Mouse (Mus musculus) lung, postnatal 0 days (tissue): ENCODE results near the gene Gm49378. TPM values are rescaled to one million over a fixed set of nuclear protein-coding genes. Genes with fewer than 3 reads are reported as not detected.
A peak's percentile ranks its signal among the peaks of the same experiment; 100 is the strongest.

Experiments used
- ATAC-seq: fragments of 200-750 bp; cut with Nextera tagmentation; 2 replicates; pipeline ENCODE4 v1.8.0; 2017; ENCODE audit warnings: moderate library complexity
- DNase-seq: peaks from one replicate; pipeline ENCODE4 v3.0.0-alpha.2; 2016; ENCODE audit warnings: low spot score
- H3K27ac ChIP-seq: fragments of 300-500 bp; sonication (generic); 2 replicates; pipeline ENCODE4 v1.5.1; 2014; ENCODE audit warnings: antibody characterized with exemption, mild to moderate bottlenecking, low read length, mixed read lengths
- H3K27me3 ChIP-seq: fragments of 300-500 bp; sonication (generic); replicated peaks from 2 replicates; pipeline ENCODE4 v1.6.1; 2014; ENCODE audit warnings: low read length, mixed read lengths; ENCODE audit not compliant: insufficient read depth
- H3K36me3 ChIP-seq: fragments of 300-500 bp; sonication (generic); 2 replicates; pipeline ENCODE4 v1.6.1; 2014; ENCODE audit warnings: low read length, mixed read lengths; ENCODE audit not compliant: insufficient read depth
- H3K4me1 ChIP-seq: fragments of 300-500 bp; sonication (generic); 2 replicates; pipeline ENCODE4 v1.6.1; 2014; ENCODE audit warnings: antibody characterized with exemption, low read depth, low read length, mixed read lengths; ENCODE audit not compliant: insufficient read depth
- H3K4me2 ChIP-seq: fragments of 300-500 bp; sonication (generic); replicated peaks from 2 replicates; pipeline ENCODE4 v1.6.1; 2014; ENCODE audit warnings: low read depth, mild to moderate bottlenecking, low read length, moderate library complexity, mixed read lengths
- H3K4me3 ChIP-seq: fragments of 300-500 bp; sonication (generic); 2 replicates; pipeline ENCODE4 v1.5.1; 2014; ENCODE audit warnings: low read depth, low read length
- H3K9ac ChIP-seq: fragments of 300-500 bp; sonication (generic); replicated peaks from 2 replicates; pipeline ENCODE4 v1.6.1; 2014; ENCODE audit warnings: low read depth, mild to moderate bottlenecking
- H3K9me3 ChIP-seq: fragments of 300-500 bp; sonication (generic); 2 replicates; pipeline ENCODE4 v1.6.1; 2016; ENCODE audit warnings: low read length, mixed read lengths
- CTCF ChIP-seq: IDR thresholded peaks from 2 replicates; pipeline ENCODE4 v1.5.1; 2016; ENCODE audit warnings: antibody characterized with exemption, mild to moderate bottlenecking
- EP300 ChIP-seq: IDR thresholded peaks from 2 replicates; pipeline ENCODE4 v1.6.1; 2016; ENCODE audit warnings: antibody characterized with exemption, mild to moderate bottlenecking, control low read depth
- WGBS: fragments of 180-500 bp; shearing (Covaris S2); extraction: QIAGEN DNeasy Blood & Tissue Kit; methylation state at CpG from one replicate; pipeline ENCODE4 v1.1.7; 2014; 5-methylcytosine and 5-hydroxymethylcytosine counted together
- polyA plus RNA-seq: library from polyadenylated mRNA; unstranded; fragments of >200 nt; fragmentation: Nextera tagmentation; extraction: Ambion mirVana; gene quantifications from 2 replicates; pipeline ENCODE4 v1.2.1, GENCODE M21; 2015

The Gm49378 gene
- polyA plus RNA-seq, 1 experiment from 2014 or later, result 1.2 TPM

- Histone ChIP-seq H3K4me1 (no peaks in the 10 kb centered on the region), H3K4me2 (no peak overlapping the region), H3K27me3 (no peaks in the 10 kb centered on the region), H3K9ac (no peak overlapping the region), H3K36me3 (no peaks in the 10 kb centered on the region), H3K27ac (no peak overlapping the region), H3K4me3 (no peak overlapping the region), H3K9me3 (no peaks in the 10 kb centered on the region)
- ATAC-seq, result no peak
- TF ChIP-seq EP300 (no peak), CTCF (no peak)
- no peak for DNase-seq
- 87% methylated on average over 7 of the region's 7 CpGs for WGBS
These were observed 13.8 kb upstream of the Gm49378 start for GRCm38 (mm10) chr14:55651528-55651927.

- peaks cover under 1% of the 10 kb centered on the region; the same call in 1 of the 2 replicates for H3K4me1 ChIP-seq
- H3K36me3 ChIP-seq, result no peaks in the 10 kb centered on the region
- H3K9me3 ChIP-seq, result no peaks in the 10 kb centered on the region
- no peak within 1 kb of the TSS for H3K9ac ChIP-seq
- H3K27ac ChIP-seq, result no peak within 1 kb of the TSS
- no peak for ATAC-seq
- H3K4me3 ChIP-seq, result no peak within 1 kb of the TSS
- no peak for DNase-seq
- TF ChIP-seq CTCF (no peak), EP300 (no peak)
- WGBS, result 96% methylated on average over 2 of the region's 2 CpGs
- H3K27me3 ChIP-seq, result no peaks in the 10 kb centered on the region
- H3K4me2 ChIP-seq, result no peak within 1 kb of the TSS
These were observed 12.2 kb upstream of the Gm49378 start, which contains the start of gene Tssk4 for GRCm38 (mm10) chr14:55649884-55650283. Tssk4 (plus strand) TSS chr14:55650184.

GRCm38 (mm10) chr14:55644261-55644888 lies 6.7 kb upstream of the Gm49378 start:
- DNase-seq (peak; percentile 61), ATAC-seq (no peak)
- H3K4me1 ChIP-seq, result peaks cover 5% of the 10 kb centered on the region; the same call in 1 of the 2 replicates

GRCm38 (mm10) chr14:55643060-55643907 lies 5.6 kb upstream of the Gm49378 start, which contains the start of gene Tm9sf1:
Tm9sf1 (minus strand) TSS chr14:55643806.
- peak within 1 kb of the TSS; percentile 68 for H3K4me2 ChIP-seq
- peak within 1 kb of the TSS; percentile 94 for H3K4me3 ChIP-seq
- TF ChIP-seq CTCF (peak; percentile 40), EP300 (no peak)
- 1% methylated on average over 76 of the region's 89 CpGs for WGBS
- H3K27ac ChIP-seq, result peak within 1 kb of the TSS; percentile 94
- peak; percentile 90 for ATAC-seq
- DNase-seq, result peak; percentile 90
- H3K9me3 ChIP-seq, result no peaks in the 10 kb centered on the region
- H3K4me1 ChIP-seq, result peaks cover 5% of the 10 kb centered on the region; the same call in 1 of the 2 replicates
- H3K27me3 ChIP-seq, result no peaks in the 10 kb centered on the region
- peaks cover 20% of the 10 kb centered on the region; the same call in 1 of the 2 replicates for H3K36me3 ChIP-seq
- H3K9ac ChIP-seq, result peak within 1 kb of the TSS; percentile 90

More at GRCm38 (mm10) chr14:55644261-55644888, 6.7 kb upstream of the Gm49378 start:
- Histone ChIP-seq H3K4me2 (peak overlapping the region; percentile 68), H3K27ac (peak overlapping the region; percentile 94), H3K4me3 (peak overlapping the region; percentile 94), H3K36me3 (peaks cover 18% of the 10 kb centered on the region; the same call in 1 of the 2 replicates), H3K9me3 (no peaks in the 10 kb centered on the region), H3K27me3 (no peaks in the 10 kb centered on the region), H3K9ac (peak overlapping the region; percentile 90; the same call in 1 of the 2 replicates)
- 8% methylated on average over 17 of the region's 17 CpGs for WGBS
- no peak for TF ChIP-seq CTCF
- no peak; the same call in 1 of the 2 replicates for TF ChIP-seq EP300

GRCm38 (mm10) chr14:55642679-55643059 lies 5.0 kb upstream of the Gm49378 start:
- no peaks in the 10 kb centered on the region for H3K9me3 ChIP-seq
- no peak for ATAC-seq
- peak overlapping the region; percentile 94 for H3K4me3 ChIP-seq
- peaks cover 5% of the 10 kb centered on the region; the same call in 1 of the 2 replicates for H3K4me1 ChIP-seq
- H3K27ac ChIP-seq, result peak overlapping the region; percentile 94
- DNase-seq, result no peak
- 13% methylated on average over 8 of the region's 8 CpGs for WGBS
- no peak for TF ChIP-seq CTCF
- TF ChIP-seq EP300, result no peak
- peak overlapping the region; percentile 90 for H3K9ac ChIP-seq
- H3K4me2 ChIP-seq, result peak overlapping the region; percentile 68
- peaks cover 26% of the 10 kb centered on the region; the same call in 1 of the 2 replicates for H3K36me3 ChIP-seq
- H3K27me3 ChIP-seq, result no peaks in the 10 kb centered on the region

GRCm38 (mm10) chr14:55641291-55641690 lies 3.6 kb upstream of the Gm49378 start:
- ATAC-seq (no peak), DNase-seq (no peak)
- no peaks in the 10 kb centered on the region for H3K27me3 ChIP-seq
- TF ChIP-seq CTCF (no peak), EP300 (no peak)
- H3K36me3 ChIP-seq, result peaks cover 26% of the 10 kb centered on the region; the same call in 1 of the 2 replicates
- H3K4me3 ChIP-seq, result no peak overlapping the region
- H3K4me2 ChIP-seq, result no peak overlapping the region
- H3K27ac ChIP-seq, result no peak overlapping the region
- H3K4me1 ChIP-seq, result peaks cover 5% of the 10 kb centered on the region; the same call in 1 of the 2 replicates
- H3K9me3 ChIP-seq, result no peaks in the 10 kb centered on the region
- H3K9ac ChIP-seq, result no peak overlapping the region
- WGBS, result 92% methylated on average over 13 of the region's 13 CpGs
